Mouse (Mus musculus) macrophage (primary cell): Measurements from ENCODE around the gene Megf6. TPM values are rescaled to one million over a fixed set of nuclear protein-coding genes. Genes with fewer than 3 reads are reported as not detected.

Source experiments
- H3K27ac ChIP-seq: fragments of 350-480 bp; formaldehyde crosslinking; 2 replicates; pipeline ENCODE4 v1.9.0; 2021
- H3K36me3 ChIP-seq: fragments of 350-480 bp; formaldehyde crosslinking; 2 replicates; pipeline ENCODE4 v1.9.0; 2021; ENCODE audit errors: inconsistent target
- H3K4me3 ChIP-seq: fragments of 350-480 bp; formaldehyde crosslinking; 2 replicates; pipeline ENCODE4 v1.9.0; 2021; ENCODE audit errors: inconsistent target
- H3K79me2 ChIP-seq: fragments of 350-480 bp; formaldehyde crosslinking; 2 replicates; pipeline ENCODE4 v1.9.0; 2021; ENCODE audit errors: inconsistent target
- WGBS: methylation state at CpG from one replicate; pipeline ENCODE4 v1.1.7; 2026; ENCODE audit warnings: inconsistent platforms; ENCODE audit not compliant: missing documents; 5-methylcytosine and 5-hydroxymethylcytosine counted together
- polyA plus RNA-seq: library from polyadenylated mRNA; stranded (reverse); fragments of 250-400 nt; gene quantifications from 3 replicates; pipeline ENCODE4 v1.2.4, GENCODE M21; 2018; ENCODE audit warnings: inconsistent platforms

Gene Megf6
- polyA plus RNA-seq, 1 experiment from 2014 or later: not detected

- H3K4me3 ChIP-seq: no peak overlapping the region
- no peaks in the 10 kb centered on the region for H3K36me3 ChIP-seq
- WGBS: 91% methylated on average over 10 of the region's 13 CpGs
- H3K27ac ChIP-seq: no peak overlapping the region
- H3K79me2 ChIP-seq: no peaks in the 10 kb centered on the region
Measured at GRCm38 (mm10) chr4:154211459-154211858, 40.9 kb downstream of the Megf6 start.

- 84% methylated on average over 6 of the region's 7 CpGs for WGBS
- H3K4me3 ChIP-seq: no peak overlapping the region
- H3K36me3 ChIP-seq: no peaks in the 10 kb centered on the region
- no peak overlapping the region for H3K27ac ChIP-seq
- no peaks in the 10 kb centered on the region for H3K79me2 ChIP-seq
Measured at GRCm38 (mm10) chr4:154213586-154213985, 43.1 kb downstream of the Megf6 start.

GRCm38 (mm10) chr4:154214075-154214474 is 43.5 kb downstream of the Megf6 start:
- H3K4me3 ChIP-seq: no peak overlapping the region
- H3K79me2 ChIP-seq: no peaks in the 10 kb centered on the region
- WGBS: 64% methylated on average over 1 of the region's 5 CpGs
- no peaks in the 10 kb centered on the region for H3K36me3 ChIP-seq
- no peak overlapping the region for H3K27ac ChIP-seq

GRCm38 (mm10) chr4:154217711-154218350 is 47.3 kb downstream of the Megf6 start:
- Histone ChIP-seq H3K4me3 (no peak overlapping the region), H3K79me2 (no peaks in the 10 kb centered on the region), H3K36me3 (no peaks in the 10 kb centered on the region), H3K27ac (no peak overlapping the region)
- WGBS: 89% methylated on average over 7 of the region's 7 CpGs

GRCm38 (mm10) chr4:154222773-154223172 is 52.2 kb downstream of the Megf6 start:
- Histone ChIP-seq H3K79me2 (no peaks in the 10 kb centered on the region), H3K36me3 (no peaks in the 10 kb centered on the region), H3K4me3 (no peak overlapping the region), H3K27ac (no peak overlapping the region)
- 80% methylated on average over 6 of the region's 6 CpGs for WGBS

GRCm38 (mm10) chr4:154224267-154224969 is 53.9 kb downstream of the Megf6 start:
- Histone ChIP-seq H3K27ac (no peak overlapping the region), H3K36me3 (no peaks in the 10 kb centered on the region), H3K79me2 (no peaks in the 10 kb centered on the region), H3K4me3 (no peak overlapping the region)
- 60% methylated on average over 6 of the region's 6 CpGs for WGBS

- Histone ChIP-seq H3K27ac (no peak overlapping the region), H3K36me3 (no peaks in the 10 kb centered on the region), H3K4me3 (no peak overlapping the region), H3K79me2 (no peaks in the 10 kb centered on the region)
- 86% methylated on average over 9 of the region's 9 CpGs for WGBS
Measured at GRCm38 (mm10) chr4:154224970-154225309, 54.4 kb downstream of the Megf6 start.

GRCm38 (mm10) chr4:154226678-154227077 is 56.1 kb downstream of the Megf6 start:
- H3K4me3 ChIP-seq: no peak overlapping the region
- WGBS: 83% methylated on average over 11 of the region's 11 CpGs
- no peaks in the 10 kb centered on the region for H3K36me3 ChIP-seq
- no peak overlapping the region for H3K27ac ChIP-seq
- H3K79me2 ChIP-seq: no peaks in the 10 kb centered on the region

- WGBS: 90% methylated on average over 11 of the region's 11 CpGs
- no peak overlapping the region for H3K27ac ChIP-seq
- no peak overlapping the region for H3K4me3 ChIP-seq
- H3K79me2 ChIP-seq: no peaks in the 10 kb centered on the region
- no peaks in the 10 kb centered on the region for H3K36me3 ChIP-seq
Measured at GRCm38 (mm10) chr4:154228336-154228735, 57.8 kb downstream of the Megf6 start.

GRCm38 (mm10) chr4:154229569-154229968 is 59.0 kb downstream of the Megf6 start:
- no peaks in the 10 kb centered on the region for H3K36me3 ChIP-seq
- H3K4me3 ChIP-seq: no peak overlapping the region
- WGBS: 94% methylated on average over 9 of the region's 9 CpGs
- H3K27ac ChIP-seq: no peak overlapping the region
- H3K79me2 ChIP-seq: no peaks in the 10 kb centered on the region

- Histone ChIP-seq H3K36me3 (no peaks in the 10 kb centered on the region), H3K27ac (no peak overlapping the region), H3K4me3 (no peak overlapping the region), H3K79me2 (no peaks in the 10 kb centered on the region)
- 74% methylated on average over 7 of the region's 7 CpGs for WGBS
Measured at GRCm38 (mm10) chr4:154231380-154231779, 60.9 kb downstream of the Megf6 start.

- no peaks in the 10 kb centered on the region for H3K36me3 ChIP-seq
- 84% methylated on average over 3 of the region's 4 CpGs for WGBS
- no peak overlapping the region for H3K4me3 ChIP-seq
- H3K27ac ChIP-seq: no peak overlapping the region
- no peaks in the 10 kb centered on the region for H3K79me2 ChIP-seq
Measured at GRCm38 (mm10) chr4:154232295-154232694, 61.8 kb downstream of the Megf6 start.

GRCm38 (mm10) chr4:154236001-154236400 is 65.5 kb downstream of the Megf6 start:
- Histone ChIP-seq H3K4me3 (no peak overlapping the region), H3K36me3 (no peaks in the 10 kb centered on the region), H3K79me2 (no peaks in the 10 kb centered on the region), H3K27ac (no peak overlapping the region)
- 84% methylated on average over 3 of the region's 3 CpGs for WGBS

- 55% methylated on average over 10 of the region's 10 CpGs for WGBS
- Histone ChIP-seq H3K27ac (no peak overlapping the region), H3K79me2 (no peaks in the 10 kb centered on the region), H3K4me3 (no peak overlapping the region), H3K36me3 (no peaks in the 10 kb centered on the region)
Measured at GRCm38 (mm10) chr4:154236893-154237292, 66.4 kb downstream of the Megf6 start.

GRCm38 (mm10) chr4:154237306-154237705 is 66.8 kb downstream of the Megf6 start:
- Histone ChIP-seq H3K79me2 (no peaks in the 10 kb centered on the region), H3K4me3 (no peak overlapping the region), H3K27ac (no peak overlapping the region), H3K36me3 (no peaks in the 10 kb centered on the region)
- 44% methylated on average over 9 of the region's 9 CpGs for WGBS
